Mouse (Mus musculus) neural tube, embryonic 11.5 days (tissue): ENCODE measurements around the gene Gm5930. TPM values are rescaled to one million over a fixed set of nuclear protein-coding genes. Genes with fewer than 3 reads are reported as not detected.
"Not testable (repeated sequence)": the region's sequence is repeated elsewhere in the genome, so short reads cannot be mapped to it uniquely, and the experiment has no call there.

Source experiments
- ATAC-seq: fragments of 200-750 bp; cut with Nextera tagmentation; 2 replicates; pipeline ENCODE4 v1.8.0; 2017; ENCODE audit warnings: moderate number of reproducible peaks, mild to moderate bottlenecking, moderate TSS enrichment, moderate library complexity; ENCODE audit not compliant: insufficient read depth, low FRiP score, low TSS enrichment
- DNase-seq: peaks from one replicate; pipeline ENCODE4 v3.0.0-alpha.2; 2015; ENCODE audit warnings: low spot score
- H3K27ac ChIP-seq: fragments of 300-500 bp; sonication (generic); 2 replicates; pipeline ENCODE4 v1.5.1; 2014; ENCODE audit warnings: low read depth, mild to moderate bottlenecking, low read length
- H3K27me3 ChIP-seq: fragments of 300-500 bp; sonication (generic); 2 replicates; pipeline ENCODE4 v1.6.1; 2014; ENCODE audit warnings: mild to moderate bottlenecking, low read length, mixed read lengths; ENCODE audit not compliant: control insufficient read depth, insufficient read depth
- H3K36me3 ChIP-seq: fragments of 300-500 bp; sonication (generic); 2 replicates; pipeline ENCODE4 v1.6.1; 2014; ENCODE audit warnings: mild to moderate bottlenecking, low read length, moderate library complexity, mixed read lengths; ENCODE audit not compliant: control insufficient read depth, insufficient read depth
- H3K4me1 ChIP-seq: fragments of 300-500 bp; sonication (generic); 2 replicates; pipeline ENCODE4 v1.6.1; 2014; ENCODE audit warnings: low read length, mixed read lengths; ENCODE audit not compliant: control insufficient read depth, insufficient read depth
- H3K4me2 ChIP-seq: fragments of 300-500 bp; sonication (generic); 2 replicates; pipeline ENCODE4 v1.6.1; 2014; ENCODE audit warnings: low read depth, mild to moderate bottlenecking, moderate library complexity
- H3K4me3 ChIP-seq: fragments of 300-500 bp; sonication (generic); 2 replicates; pipeline ENCODE4 v1.5.1; 2014; ENCODE audit warnings: low read depth, low read length
- H3K9ac ChIP-seq: fragments of 300-500 bp; sonication (generic); 2 replicates; pipeline ENCODE4 v1.6.1; 2014; ENCODE audit warnings: mild to moderate bottlenecking, low read length
- H3K9me3 ChIP-seq: fragments of 300-500 bp; sonication (generic); 2 replicates; pipeline ENCODE4 v1.6.1; 2016; ENCODE audit warnings: low read length; ENCODE audit not compliant: control insufficient read depth
- WGBS: fragments of 180-500 bp; shearing (Covaris S2); extraction: QIAGEN DNeasy Blood & Tissue Kit; methylation state at CpG from one replicate; pipeline ENCODE4 v1.1.7; 2014; 5-methylcytosine and 5-hydroxymethylcytosine counted together
- polyA plus RNA-seq: library from polyadenylated mRNA; unstranded; fragments of >200 nt; fragmentation: Nextera tagmentation; extraction: Ambion mirVana; gene quantifications from 2 replicates; pipeline ENCODE4 v1.2.1, GENCODE M21; 2014

Gm5930 gene
- not detected in 2 replicates for polyA plus RNA-seq

GRCm38 (mm10) chr14:44338484-44338883, at the start of gene Gm5930:
TSS of gene Gm5930 (minus strand) at chr14:44338584.
- H3K27ac ChIP-seq, H3K4me3 ChIP-seq, ATAC-seq, H3K4me1 ChIP-seq, H3K9ac ChIP-seq, H3K36me3 ChIP-seq, H3K27me3 ChIP-seq, DNase-seq, H3K9me3 ChIP-seq, H3K4me2 ChIP-seq: not testable (repeated sequence)
- no CpG with 5 or more reads among the region's 2 CpGs for WGBS

- not testable (repeated sequence) for H3K9me3 ChIP-seq, DNase-seq
Observed at GRCm38 (mm10) chr14:44384233-44384632, 45.8 kb upstream of the Gm5930 start.

GRCm38 (mm10) chr14:44365057-44365456, 26.7 kb upstream of the Gm5930 start, which contains the start of gene Gm8229:
TSS of gene Gm8229 (plus strand) at chr14:44365357.
- H3K27ac ChIP-seq, H3K9me3 ChIP-seq, H3K4me1 ChIP-seq, H3K27me3 ChIP-seq, H3K36me3 ChIP-seq, H3K4me2 ChIP-seq, DNase-seq, H3K9ac ChIP-seq, H3K4me3 ChIP-seq, ATAC-seq: not testable (repeated sequence)
- 89% methylated on average over 4 of the region's 4 CpGs for WGBS

More at GRCm38 (mm10) chr14:44384233-44384632, 45.8 kb upstream of the Gm5930 start:
- not testable (repeated sequence) for ATAC-seq, H3K4me1 ChIP-seq, H3K4me2 ChIP-seq, H3K4me3 ChIP-seq, H3K36me3 ChIP-seq, H3K27ac ChIP-seq, H3K27me3 ChIP-seq, H3K9ac ChIP-seq
- 82% methylated on average over 3 of the region's 4 CpGs for WGBS

- peak; percentile 8 for DNase-seq
- not testable (repeated sequence) for ATAC-seq, H3K36me3 ChIP-seq, H3K9ac ChIP-seq, H3K4me3 ChIP-seq, H3K27me3 ChIP-seq, H3K4me2 ChIP-seq, H3K27ac ChIP-seq, H3K9me3 ChIP-seq, H3K4me1 ChIP-seq
Observed at GRCm38 (mm10) chr14:44362301-44362700, 23.9 kb upstream of the Gm5930 start.

- not testable (repeated sequence) for H3K4me3 ChIP-seq, ATAC-seq
- 31% methylated on average over 2 of the region's 2 CpGs for WGBS
Observed at GRCm38 (mm10) chr14:44361416-44361815, 23.0 kb upstream of the Gm5930 start.

GRCm38 (mm10) chr14:44312049-44312448, 26.3 kb downstream of the Gm5930 start:
- H3K36me3 ChIP-seq, H3K9ac ChIP-seq, H3K27me3 ChIP-seq, H3K4me3 ChIP-seq, H3K4me1 ChIP-seq, H3K4me2 ChIP-seq, H3K9me3 ChIP-seq, DNase-seq, ATAC-seq, H3K27ac ChIP-seq: not testable (repeated sequence)
- WGBS: 85% methylated on average over 3 of the region's 4 CpGs

More at GRCm38 (mm10) chr14:44361416-44361815, 23.0 kb upstream of the Gm5930 start:
- not testable (repeated sequence) for H3K4me2 ChIP-seq, H3K36me3 ChIP-seq, DNase-seq, H3K4me1 ChIP-seq, H3K27me3 ChIP-seq, H3K27ac ChIP-seq, H3K9ac ChIP-seq, H3K9me3 ChIP-seq

GRCm38 (mm10) chr14:44285280-44285679, 53.1 kb downstream of the Gm5930 start, which contains the start of gene Gm8220:
TSS of gene Gm8220 (plus strand) at chr14:44285580.
- H3K9me3 ChIP-seq, H3K36me3 ChIP-seq, ATAC-seq, DNase-seq, H3K4me3 ChIP-seq, H3K27me3 ChIP-seq, H3K27ac ChIP-seq, H3K4me1 ChIP-seq, H3K4me2 ChIP-seq, H3K9ac ChIP-seq: not testable (repeated sequence)
- WGBS: 90% methylated on average over 2 of the region's 2 CpGs

Other genes with a start within 250 kb of the Gm5930 start
- not detected in 2 replicates for gene Ear2, start 235.9 kb downstream of the Gm5930 start, polyA plus RNA-seq
- gene Gm3327, start 214.7 kb downstream of the Gm5930 start, polyA plus RNA-seq: not detected in 2 replicates
- gene Gm8212, start 140.9 kb downstream of the Gm5930 start, polyA plus RNA-seq: not detected in 2 replicates
- gene 4930503E14Rik, start 125.3 kb downstream of the Gm5930 start, polyA plus RNA-seq: not detected in 2 replicates
- not detected in 2 replicates for gene Gm8220, start 53.0 kb downstream of the Gm5930 start, polyA plus RNA-seq
- gene Gm8229, start 26.8 kb upstream of the Gm5930 start, polyA plus RNA-seq: not detected in 2 replicates
- not detected in 2 replicates for gene Gm3371, start 72.1 kb upstream of the Gm5930 start, polyA plus RNA-seq
- gene Gm8232, start 95.1 kb upstream of the Gm5930 start, polyA plus RNA-seq: not detected in 2 replicates
- 0.28 TPM in 1 of 2 replicates, not detected in the other for gene BC061237, start 153.9 kb upstream of the Gm5930 start, polyA plus RNA-seq
- not detected in 2 replicates for gene Gm17093, start 179.7 kb upstream of the Gm5930 start, polyA plus RNA-seq
- not detected in 2 replicates for gene Gm8247, start 244.6 kb upstream of the Gm5930 start, polyA plus RNA-seq